Mouse (Mus musculus) gastrocnemius, postnatal 10 days (tissue): ENCODE data around the gene Cblc. TPM values are rescaled to one million over a fixed set of nuclear protein-coding genes. Genes with fewer than 3 reads are reported as not detected.
A peak's percentile ranks its signal among the peaks of the same experiment; 100 is the strongest.
"Not testable (repeated sequence)": the region's sequence is repeated elsewhere in the genome, so short reads cannot be mapped to it uniquely, and the experiment has no call there.

Experiments used
- DNase-seq: peaks from one replicate; pipeline ENCODE4 v3.0.0; 2021; ENCODE audit warnings: mixed read lengths
- total RNA-seq, 2 experiments: library from RNA; stranded (reverse); gene quantifications; 2 replicates each; pipeline ENCODE4 v1.2.3; 2021

The Cblc gene
- total RNA-seq, 2 experiments from 2014 or later: 0.38 to 0.59 TPM

DNA sequence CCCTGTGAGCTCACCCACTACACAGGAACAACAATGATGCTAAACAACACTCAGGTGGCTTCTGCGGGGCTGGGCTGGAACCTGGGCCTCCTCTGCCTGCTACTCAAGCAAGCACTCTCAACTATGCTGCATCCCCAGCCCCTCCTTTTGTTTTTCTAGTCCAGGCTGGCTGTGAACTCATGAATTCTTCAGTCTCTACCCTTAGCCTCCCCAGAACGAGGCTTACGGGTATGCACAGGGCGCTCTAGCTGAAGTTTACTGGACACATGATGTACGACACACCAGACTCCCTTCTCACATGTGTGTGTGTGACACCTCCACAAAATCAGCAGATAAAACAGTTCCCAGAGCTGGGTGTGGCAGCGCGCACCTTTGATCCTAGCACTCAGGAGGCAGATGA, 22.3 kb upstream of the Cblc start:
- no peak for DNase-seq

DNA sequence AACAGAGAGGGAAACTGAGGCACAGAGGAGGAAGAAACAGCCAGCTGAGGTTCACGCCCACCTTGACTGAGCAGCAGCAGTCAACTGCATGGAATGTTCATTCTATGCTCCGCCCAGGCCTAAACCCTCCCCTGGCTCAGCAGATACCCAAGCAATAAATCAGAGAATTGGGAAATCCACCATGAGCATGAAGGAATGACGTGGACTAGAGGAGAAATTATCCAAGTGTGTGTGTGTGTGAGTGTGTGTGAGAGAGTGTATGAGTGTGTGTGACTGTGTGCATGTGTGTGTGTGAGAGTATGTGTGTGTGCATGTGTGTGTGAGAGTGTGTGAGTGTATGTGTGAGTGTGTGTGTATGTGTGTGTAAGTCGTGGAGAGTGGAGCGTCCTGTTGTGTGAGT, 21.8 kb upstream of the Cblc start:
- DNase-seq: no peak

DNA sequence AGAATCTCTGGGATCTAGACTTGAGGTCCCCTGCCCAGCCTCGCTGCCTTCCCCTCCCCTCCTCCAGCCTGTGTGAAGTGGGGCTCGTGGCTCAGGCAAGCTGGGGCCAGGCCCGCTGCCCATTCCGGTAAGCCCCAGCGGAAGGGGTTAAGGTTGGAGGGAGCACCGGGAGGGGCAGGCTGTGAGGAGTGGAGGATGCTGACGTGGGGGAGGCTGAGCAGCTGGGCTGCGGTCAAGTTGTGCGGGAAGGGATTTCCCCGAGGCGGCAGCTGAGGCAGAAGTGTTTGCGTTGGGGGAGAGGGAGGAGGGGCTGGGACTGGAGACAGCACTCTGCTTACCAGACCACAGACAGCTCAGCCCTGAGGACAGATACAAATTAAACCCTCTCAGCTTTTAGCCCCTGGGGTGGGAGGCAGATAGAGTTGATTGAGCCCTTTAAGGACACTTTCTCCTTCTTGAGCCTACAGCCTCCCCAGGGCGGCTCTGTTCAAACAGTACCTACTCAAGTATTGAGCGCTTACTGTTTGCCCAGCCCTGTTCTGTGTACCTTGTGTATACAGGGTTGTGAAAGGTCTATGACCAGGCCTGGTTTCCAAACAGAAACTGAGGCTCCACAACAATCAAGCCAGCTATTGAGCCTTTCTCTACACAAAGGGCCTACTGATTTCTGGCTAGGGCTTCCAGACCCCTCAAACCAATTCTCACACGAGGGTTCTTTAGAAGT, 20.9 kb upstream of the Cblc start:
- peak; percentile 56 for DNase-seq

DNA sequence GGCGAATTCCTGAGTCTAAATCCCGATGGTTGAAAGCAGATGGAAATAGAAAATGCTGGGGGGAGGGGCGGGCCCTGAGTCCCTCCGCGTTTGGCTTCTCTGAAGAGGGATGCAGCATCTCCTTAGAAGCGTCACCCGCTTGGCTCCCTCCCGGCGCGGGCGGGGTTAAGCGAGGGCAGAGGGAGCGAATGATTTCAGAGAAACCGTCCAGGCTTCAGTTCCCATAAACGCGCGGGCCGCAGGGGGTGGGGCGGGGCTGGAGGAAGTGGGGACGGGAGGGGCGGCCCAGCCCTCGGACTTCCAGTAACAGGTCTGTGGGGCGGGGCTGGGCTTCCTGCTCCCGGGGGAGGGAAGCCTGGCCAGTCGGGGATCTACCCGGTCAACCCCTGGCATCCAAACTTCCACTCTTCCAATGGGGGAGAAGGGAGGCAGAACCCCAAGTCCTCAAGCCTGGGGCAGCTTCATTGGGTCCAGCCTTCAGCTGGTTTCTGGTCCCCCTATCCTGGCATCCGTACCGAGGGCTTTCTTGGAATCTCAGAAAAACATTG, 19.7 kb upstream of the Cblc start:
- peak; percentile 85 for DNase-seq

DNA sequence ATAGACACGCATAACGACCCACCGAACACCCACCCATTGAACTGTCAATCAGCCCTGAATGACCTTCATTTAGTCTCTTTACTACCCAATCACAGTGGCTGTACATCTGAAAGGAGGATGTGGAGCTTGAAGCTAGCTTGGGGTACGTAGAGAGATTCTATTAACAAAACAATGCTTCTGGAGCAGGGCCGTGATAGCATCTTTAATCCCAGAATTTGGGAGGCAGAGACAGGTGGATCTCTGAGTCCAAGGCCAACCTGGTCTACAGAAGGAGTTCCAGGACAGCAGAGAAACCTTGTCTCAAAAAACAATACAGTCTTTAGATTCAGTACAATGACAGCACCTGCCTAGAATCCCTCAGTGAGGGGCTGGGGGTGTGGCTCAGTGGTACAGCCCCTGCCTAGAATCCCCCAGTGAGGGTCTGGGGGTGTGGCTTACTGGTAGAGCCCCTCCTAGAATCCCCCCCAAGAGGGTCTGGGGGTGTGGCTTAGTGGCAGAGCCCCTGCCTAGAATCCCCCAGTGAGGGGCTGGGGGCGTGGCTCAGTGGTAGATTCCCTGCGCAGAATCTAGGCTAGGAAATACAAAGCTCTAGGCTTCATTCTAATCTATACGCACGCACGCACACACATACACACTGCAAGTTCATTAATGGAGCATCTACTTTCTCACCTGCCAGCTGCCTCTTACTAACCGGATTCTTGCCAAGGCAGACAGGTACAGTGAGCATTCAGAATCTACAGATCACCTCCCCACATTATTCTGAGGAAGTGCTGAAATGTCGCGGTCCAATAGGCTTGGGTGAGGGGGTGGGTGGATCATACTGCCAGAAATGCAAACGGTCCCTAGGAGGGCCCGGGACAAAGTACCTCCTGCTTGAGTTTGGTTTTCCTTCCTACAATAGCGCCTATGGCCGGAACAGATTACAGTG, 19.0 kb upstream of the Cblc start:
- DNase-seq: no peak

DNA sequence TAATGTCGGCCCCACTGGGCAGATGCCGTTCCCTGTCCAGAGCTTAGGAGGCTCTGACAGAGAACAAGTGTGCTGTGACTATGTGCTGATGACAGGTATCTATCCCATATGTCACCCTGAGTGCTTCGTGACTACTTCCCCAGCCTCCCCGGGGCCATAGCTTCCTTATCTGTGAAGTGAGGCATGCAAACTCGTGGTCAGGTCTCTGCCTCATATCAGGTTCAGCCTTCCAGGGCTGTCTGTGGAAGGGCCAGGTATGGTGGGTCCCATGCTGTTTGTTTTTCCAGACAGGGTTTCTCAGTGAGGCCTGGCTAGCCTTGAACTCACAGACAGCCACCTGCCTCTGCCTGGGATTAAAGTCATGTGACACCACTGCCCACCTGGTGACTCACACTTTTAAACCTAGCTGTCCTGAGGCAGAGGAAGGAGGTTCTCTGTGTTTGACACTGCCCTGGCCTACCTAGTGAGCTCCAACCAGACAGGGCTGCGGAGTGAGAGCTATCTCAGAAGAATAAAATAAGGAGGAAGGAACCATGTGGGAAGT, 17.0 kb upstream of the Cblc start:
- DNase-seq: no peak

DNA sequence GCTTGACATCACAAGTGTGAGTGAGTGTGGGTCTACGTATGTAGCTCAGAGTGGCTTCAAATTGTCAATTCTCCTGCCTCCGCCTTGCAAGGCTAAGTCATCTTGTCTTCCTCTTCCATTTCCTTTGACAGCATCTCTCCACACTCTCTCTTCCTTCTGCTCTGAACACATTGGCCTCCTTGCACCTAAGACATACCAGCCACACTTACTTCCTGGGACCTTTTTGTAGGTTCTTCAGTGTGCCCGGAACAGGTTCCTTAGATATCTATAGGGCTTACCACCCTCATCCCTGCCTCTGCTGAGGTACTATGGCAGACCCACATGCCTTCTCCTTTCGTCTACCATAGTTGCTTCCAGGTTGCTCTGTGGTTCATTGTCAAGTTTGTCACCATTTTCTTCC, 16.6 kb upstream of the Cblc start:
- DNase-seq: no peak

DNA sequence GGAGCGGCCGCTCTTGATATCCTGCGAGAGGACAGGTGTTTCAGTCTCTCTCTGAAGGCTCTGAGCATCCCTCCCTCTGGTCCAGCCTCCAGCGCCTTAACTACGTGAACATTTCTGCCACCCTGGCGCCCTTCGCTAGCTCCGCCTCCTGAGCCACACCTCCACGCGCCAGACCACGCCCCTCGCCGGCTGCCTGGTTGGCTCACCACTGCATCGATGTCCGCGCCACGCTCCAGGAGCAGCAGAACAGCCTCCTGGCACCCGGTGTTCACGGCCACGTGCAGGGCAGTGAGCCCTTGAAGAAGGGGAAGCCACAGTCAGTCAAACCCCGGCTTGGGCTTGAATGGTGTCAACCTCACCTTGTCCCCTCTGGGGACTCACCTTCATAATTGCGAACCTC, 14.5 kb upstream of the Cblc start:
- peak; percentile 66 for DNase-seq

DNA sequence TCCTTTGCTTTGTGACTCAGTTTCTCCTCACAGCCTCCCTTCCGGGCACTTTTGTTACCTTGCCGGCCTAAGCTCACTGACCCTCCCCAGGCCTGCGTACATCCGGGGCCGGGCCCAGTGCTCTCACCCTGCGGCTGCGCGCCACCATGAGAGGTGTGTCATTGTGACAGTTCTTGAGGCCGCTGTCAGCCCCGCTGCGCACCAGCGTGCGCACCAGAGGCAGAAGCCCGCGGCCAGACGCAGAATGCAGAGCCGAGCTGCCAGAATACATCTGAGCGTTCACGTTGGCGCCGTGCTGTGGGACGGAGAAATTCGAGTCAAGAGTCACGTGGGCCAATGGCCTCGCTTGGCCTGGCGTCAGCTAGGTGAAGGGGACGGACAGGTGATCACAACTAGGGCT, 12.8 kb upstream of the Cblc start:
- DNase-seq: no peak

DNA sequence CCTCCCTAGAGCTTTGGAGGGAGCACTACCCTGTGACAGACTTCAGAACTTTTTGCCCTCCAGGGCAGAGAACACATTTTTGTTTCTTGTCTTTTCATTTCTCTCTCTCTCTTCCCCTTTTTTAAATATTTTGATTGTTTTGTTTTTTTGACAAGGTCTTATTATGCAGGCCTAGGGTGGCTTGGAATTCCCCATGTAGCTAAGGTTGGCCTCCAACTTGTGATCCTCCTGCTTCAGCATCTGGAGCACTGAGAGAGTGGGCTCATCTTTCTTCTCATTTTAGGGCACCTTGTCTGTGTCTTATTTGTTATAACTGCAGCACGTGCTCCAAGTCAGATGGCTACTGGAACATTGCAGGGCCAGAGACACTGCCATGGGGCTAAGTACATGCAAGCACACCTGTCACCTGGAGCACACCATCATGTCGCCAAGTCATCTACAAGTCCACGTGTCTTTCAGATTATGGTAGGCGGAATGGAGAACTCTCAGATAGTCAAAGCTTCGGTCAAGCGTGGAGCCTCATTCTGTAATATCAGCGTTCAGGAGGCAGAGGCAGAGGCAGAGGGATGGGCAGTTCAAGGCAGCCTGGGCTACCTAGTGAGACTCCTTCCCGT, 9.9 kb upstream of the Cblc start:
- no peak for DNase-seq

DNA sequence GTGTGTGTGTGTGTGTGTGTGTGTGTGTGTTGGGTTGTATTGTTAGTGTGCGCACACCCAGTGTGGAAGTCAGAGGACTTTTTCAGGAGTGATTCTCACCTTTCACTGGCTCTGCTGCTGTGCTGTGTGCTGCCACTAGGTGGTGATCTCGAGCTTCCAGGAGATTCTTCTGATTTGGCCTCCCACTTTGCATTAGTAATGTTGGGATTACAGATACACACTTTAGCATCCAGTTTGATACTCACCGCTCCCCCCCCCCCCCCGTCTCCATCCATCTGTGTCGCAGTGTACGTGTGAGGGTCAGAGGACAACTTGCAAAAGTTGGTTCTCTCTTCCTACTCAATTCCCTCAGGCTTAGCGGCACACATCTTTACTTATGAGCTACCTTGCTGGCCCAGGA, 6.4 kb upstream of the Cblc start:
- DNase-seq: peak; percentile 78

DNA sequence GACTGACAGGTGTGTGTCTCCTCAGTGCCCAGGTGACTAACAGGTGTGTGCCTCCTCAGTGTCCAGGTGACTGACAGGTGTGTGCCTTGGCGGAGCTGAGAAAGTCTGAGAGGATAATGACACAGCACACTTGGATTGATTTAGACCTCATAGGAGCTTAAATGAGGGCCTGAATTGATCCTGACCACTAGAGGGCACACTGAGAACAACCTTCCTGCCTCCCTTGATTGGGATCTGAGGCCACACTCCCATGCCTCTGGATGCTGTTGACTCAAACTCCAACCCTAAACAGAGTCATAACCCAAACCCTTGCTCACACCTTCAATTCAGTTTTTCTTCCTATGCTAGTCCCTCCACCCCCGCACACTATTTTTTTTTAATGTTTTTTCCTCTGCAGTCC, 4.2 kb upstream of the Cblc start:
- no peak for DNase-seq

DNA sequence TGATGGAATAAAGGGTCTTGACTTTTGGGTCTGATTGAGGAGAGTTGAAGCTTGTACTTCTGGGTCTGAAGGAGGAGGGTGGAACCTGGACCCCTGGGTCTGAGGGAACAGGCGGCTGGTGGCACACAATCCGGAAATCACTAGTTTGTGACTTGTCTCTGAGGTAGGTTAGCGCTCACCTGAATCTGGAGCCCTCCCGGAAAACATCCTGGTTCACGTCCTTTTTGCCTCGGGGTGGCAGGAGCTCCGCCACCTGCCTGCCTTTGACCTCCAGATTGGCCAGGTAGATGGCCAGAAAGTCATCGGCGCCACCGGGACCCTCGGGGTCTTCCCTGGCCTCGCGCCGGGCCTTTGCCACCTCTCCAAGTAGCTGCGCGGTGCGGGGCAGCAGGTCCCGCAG, 355 bp downstream of the Cblc start:
- DNase-seq: no peak

DNA sequence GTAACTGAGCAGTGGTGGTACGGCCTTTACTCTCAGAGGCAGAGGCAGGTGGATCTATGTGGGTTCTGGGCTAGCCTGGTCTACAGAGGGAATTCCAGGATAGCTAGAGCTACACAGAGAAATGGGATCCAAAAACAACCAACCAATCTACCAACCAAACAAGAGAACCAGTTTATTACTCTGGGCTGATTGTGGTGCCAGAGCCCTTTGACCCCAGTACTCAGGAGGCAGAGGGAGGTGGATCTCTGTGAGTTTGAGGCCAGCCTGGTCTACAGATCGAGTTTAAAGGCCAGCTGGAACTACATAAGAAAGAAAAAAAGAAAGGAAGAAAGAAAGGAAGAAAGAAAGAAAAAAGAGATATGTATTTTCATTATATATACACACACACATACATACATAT, 1.4 kb downstream of the Cblc start:
- no peak for DNase-seq

DNA sequence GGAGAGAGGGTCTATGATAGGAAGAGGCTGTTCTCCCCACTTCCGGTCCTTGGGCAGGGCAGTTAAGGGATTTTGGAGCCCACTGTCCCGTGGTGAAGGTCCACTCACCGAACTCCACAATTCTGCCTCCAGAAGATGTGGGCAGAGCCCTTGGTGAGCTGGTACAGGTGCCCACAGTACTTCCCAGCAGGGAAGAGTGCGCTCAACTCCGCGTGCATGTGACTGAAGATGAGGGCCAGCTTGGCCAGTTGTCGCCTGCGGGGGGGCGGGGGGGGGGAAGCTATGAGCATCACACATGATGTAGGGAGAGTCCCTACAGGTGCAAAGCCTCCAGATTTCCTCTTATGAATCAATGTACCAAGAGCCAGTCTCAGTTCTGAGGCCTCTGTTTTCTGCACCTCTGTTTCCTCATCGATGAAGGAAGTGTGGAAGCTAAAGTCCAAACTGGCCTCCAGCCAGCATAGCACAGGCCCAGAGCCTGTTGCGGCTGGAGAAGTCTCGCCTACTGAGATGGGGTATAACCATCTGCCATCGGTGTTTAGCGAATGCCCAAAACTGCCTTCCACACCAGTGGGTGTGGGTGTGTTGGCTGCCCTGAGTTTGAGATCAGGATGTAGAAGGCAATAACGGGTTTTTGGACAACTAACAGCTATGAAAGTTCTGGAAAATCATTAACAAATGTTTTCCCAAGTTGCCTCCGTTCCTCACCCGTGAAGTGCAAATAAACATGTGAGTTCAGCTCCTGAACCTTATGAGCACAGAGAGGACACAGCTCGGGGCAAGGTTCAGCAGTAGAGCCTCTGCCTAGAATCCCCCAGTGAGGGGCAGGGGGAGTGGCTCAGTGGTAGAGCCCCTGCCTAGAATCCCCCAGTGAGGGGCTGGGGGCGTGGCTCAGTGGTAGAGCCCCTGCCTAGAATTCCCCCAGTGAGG, 3.6 kb downstream of the Cblc start:
- no peak for DNase-seq

DNA sequence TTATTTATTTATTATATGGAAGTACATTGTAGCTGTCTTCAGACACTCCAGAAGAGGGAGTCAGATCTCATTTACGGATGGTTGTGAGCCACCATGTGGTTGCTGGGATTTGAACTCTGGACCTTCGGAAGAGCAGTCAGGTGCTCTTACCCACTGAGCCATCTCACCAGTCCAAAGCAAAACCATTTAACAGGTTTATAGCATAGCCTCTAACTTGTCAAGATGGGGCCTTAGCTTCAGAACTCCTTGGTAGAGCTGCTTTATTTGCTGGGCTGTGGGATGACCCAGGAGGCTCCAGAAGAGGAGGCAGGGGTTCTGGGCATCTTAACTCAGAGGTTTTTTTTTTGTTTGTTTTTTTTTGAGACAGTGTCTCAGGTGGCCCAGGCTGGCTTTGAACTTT, 5.1 kb downstream of the Cblc start:
- not testable (repeated sequence) for DNase-seq

DNA sequence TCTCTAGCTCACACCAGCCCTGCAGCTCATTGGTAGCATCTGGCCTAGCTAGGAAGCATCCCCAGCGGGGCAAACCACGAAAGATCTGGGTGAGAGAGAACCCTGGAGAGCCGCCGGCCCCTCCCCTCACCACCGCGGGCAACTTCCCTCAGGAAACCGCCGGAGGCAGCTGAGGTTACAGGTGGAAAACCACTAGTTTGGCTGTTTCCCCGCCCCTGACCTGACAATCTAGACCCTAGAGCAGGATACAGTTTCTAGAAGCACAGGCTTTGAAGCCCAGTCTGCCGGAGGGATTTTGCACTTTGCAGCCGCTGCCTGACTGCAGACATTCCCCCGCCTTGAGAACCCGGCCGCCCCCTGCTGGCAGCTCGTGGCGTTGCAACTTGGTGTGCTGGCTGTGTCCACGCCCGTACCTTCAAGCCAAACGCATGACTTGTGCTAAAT, 6.7 kb downstream of the Cblc start:
- peak; percentile 98 for DNase-seq

DNA sequence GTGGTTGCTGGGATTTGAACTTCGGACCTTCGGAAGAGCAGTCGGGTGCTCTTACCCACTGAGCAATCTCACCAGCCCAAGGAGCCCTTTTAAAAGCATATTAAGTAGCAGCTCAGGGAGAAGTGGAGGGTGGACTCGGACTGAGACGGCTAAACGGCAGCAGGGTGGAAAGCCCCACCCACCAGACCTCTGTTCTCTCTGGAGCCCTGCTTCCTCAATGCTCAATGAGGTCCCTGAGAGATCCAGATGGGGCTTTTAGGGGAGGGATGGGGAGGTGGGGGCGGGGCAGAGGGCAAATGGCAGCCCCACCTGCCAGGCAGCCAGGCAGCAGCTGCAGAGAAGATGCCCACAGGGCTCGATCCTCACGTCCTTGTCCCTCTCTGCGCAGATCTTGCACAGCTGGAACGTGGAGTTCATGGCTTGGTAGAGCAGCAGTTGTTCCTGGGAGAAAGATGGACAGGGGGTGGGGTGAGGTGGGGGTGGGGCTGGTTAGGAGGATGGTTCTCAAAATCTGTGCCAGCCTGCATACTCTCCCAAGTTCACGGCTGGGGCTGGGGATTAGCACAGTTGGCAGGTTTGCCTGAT, 10.6 kb downstream of the Cblc start:
- no peak for DNase-seq

DNA sequence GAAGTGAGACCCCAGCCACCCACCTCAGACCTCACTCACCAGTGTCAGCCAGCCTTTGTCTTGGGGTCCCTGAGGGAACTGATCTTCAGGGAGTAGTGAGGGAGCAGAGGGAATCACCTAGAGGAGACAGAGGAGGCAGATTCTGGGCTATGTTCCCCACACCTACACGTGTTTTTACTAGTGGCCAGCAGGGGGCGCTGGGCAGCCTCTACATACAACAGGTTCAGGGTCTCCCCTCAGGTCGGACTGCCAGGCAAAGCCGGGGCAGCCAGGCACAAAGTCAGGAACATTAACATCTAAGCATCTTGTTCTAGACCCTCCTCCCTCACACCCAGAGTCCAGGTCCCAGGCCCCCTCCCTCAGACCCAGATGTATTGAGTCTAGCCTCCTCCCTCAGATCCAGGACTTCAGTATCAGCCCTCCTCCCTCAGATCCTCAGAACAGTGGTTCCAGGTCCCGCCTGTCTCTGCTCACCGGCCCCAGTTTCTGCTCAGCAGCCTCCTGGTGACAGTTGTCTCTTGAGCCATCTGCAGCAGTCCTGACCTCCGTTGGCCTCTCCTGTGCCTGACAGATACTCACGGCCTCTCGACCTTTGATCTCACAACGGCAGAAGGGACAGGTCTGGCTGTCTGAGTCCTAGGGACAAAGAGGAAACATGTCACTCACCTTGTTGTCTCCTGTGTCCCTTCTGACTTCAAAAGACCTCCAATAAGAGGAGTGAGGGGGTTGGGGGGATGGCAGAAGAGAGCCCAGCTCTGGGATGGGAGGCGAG, 11.7 kb downstream of the Cblc start:
- DNase-seq: no peak

DNA sequence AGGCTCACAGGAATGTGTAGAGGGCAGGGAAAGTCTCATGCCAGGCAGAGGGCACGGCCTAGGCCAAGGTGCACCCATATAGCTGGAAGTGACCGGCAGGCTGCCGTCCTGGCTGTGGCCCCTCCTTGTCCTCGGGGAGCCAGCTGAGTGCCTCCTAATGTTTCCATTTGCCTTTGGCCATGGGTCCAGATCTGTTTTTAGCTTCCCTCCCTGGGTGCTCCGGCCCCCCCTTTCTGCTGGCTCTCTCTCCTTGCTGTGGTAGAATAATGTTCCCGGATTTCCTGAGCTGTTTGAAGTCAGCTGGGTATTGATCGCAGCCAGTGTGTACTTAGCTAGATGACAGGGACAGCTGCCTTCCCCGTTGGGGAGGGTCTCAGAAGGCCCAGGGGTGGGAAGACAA, 13.0 kb downstream of the Cblc start:
- DNase-seq: peak; percentile 58
